ENCODE assay signal across 23 mouse cellular contexts in genomic region chr10:40725471-40725870, GRCm38 (mm10). TPM values are rescaled to one million over a fixed set of nuclear protein-coding genes. Genes with fewer than 3 reads are reported as not detected.
A peak's percentile ranks its signal among the peaks of the same experiment; 100 is the strongest.
DNase-seq lines count a peak whose midpoint lies in the region; ATAC-seq lines count a peak whose summit lies in the region.
"Had no signal": no experiment of that assay in that cellular context is flagged by ENCODE, and none has a peak within 500 bp of the region (broad histone marks: within the 10 kb centered on the region; RNA-seq: fewer than 3 reads in every experiment).

No protein-coding gene starts in this region.

- DNase-seq in adrenal gland, postnatal 14 days = peak; percentile 28
- DNase-seq in adrenal gland, postnatal 10 days = no peak
- DNase-seq in liver, embryonic 11.5 days (ENCODE audit: low spot score) = peak; percentile 9
- no peak for DNase-seq in liver
- DNase-seq in 416B (ENCODE audit: low read depth) = peak; percentile 56
- DNase-seq in limb, embryonic 10.5 days (ENCODE audit: low spot score) = peak; percentile 26
- DNase-seq: cerebellum, adult 11 months; cerebellum, adult 9-11 months; kidney, adult 18-20 months; thymus, postnatal 25 days had no signal

- ATAC-seq in liver, embryonic 11.5 days (replicated peaks; ENCODE audit: low FRiP score) = no peak
- ATAC-seq in CD4-positive, CD25-positive, alpha-beta regulatory T cell, adult 4 months = no peak
- ATAC-seq: liver, postnatal 0 days had no signal

- H3K36me3 ChIP-seq in liver, embryonic 11.5 days (ENCODE audit: control insufficient read depth, insufficient read depth, low read length) = no peaks in the 10 kb centered on the region
- no peaks in the 10 kb centered on the region for H3K36me3 ChIP-seq in limb, embryonic 10.5 days
- H3K36me3 ChIP-seq: midbrain, embryonic 12.5 days; stomach, embryonic 15.5 days had no signal

- no peaks in the 10 kb centered on the region for H3K9me3 ChIP-seq in liver, embryonic 11.5 days (ENCODE audit: control insufficient read depth, low read length)
- H3K9me3 ChIP-seq in limb, embryonic 10.5 days (replicated peaks) = no peaks in the 10 kb centered on the region
- H3K9me3 ChIP-seq: midbrain, embryonic 12.5 days; stomach, embryonic 15.5 days had no signal

- H3K27me3 ChIP-seq in liver, embryonic 11.5 days (replicated peaks; ENCODE audit: control insufficient read depth, insufficient read depth, low read length) = no peaks in the 10 kb centered on the region
- no peaks in the 10 kb centered on the region for H3K27me3 ChIP-seq in limb, embryonic 10.5 days (ENCODE audit: low read depth, poor library complexity, severe bottlenecking)
- H3K27me3 ChIP-seq: midbrain, embryonic 12.5 days; stomach, embryonic 15.5 days had no signal

- H3K27ac ChIP-seq in liver, embryonic 11.5 days (ENCODE audit: low read depth, low read length) = no peak overlapping the region
- H3K27ac ChIP-seq in limb, embryonic 10.5 days = 0 out of 2 replicates have a peak overlapping the region, but pooled peaks have one; percentile 0
- H3K27ac ChIP-seq: hindbrain, postnatal 0 days; stomach, embryonic 15.5 days had no signal

- 63% methylated on average over 4 of the region's 4 CpGs for WGBS in liver, embryonic 11.5 days
- WGBS in limb, embryonic 10.5 days = 84% methylated on average over 4 of the region's 4 CpGs

- H3K4me1 ChIP-seq in liver, embryonic 11.5 days (replicated peaks; ENCODE audit: control insufficient read depth, insufficient read depth, low read length) = no peaks in the 10 kb centered on the region; the same call in 1 of the 2 replicates
- H3K4me1 ChIP-seq in limb, embryonic 10.5 days = peaks cover 56% of the 10 kb centered on the region

- H3K9ac ChIP-seq in liver, embryonic 11.5 days (ENCODE audit: low read depth, low read length) = no peak overlapping the region
- H3K9ac ChIP-seq: liver, postnatal 0 days; midbrain, embryonic 12.5 days; stomach, embryonic 15.5 days had no signal

- H3K4me2 ChIP-seq in liver, embryonic 11.5 days = no peak overlapping the region
- H3K4me2 ChIP-seq: heart, embryonic 11.5 days; midbrain, embryonic 12.5 days; stomach, embryonic 15.5 days had no signal

- H3K4me3 ChIP-seq in liver, embryonic 11.5 days (ENCODE audit: low read depth, low read length) = no peak overlapping the region
- no peak overlapping the region for H3K4me3 ChIP-seq in limb, embryonic 10.5 days
- H3K4me3 ChIP-seq: left cerebral cortex, adult 2 months; midbrain, embryonic 12.5 days; stomach, embryonic 15.5 days had no signal

RNA-seq across cellular contexts. Expression of gene Mettl24, which starts 42.4 kb away (rescaled TPM):
- 6.5 and 6.6 TPM in 2 replicates for total RNA-seq in adrenal gland, postnatal 14 days (2021)
- 1 to 10 TPM; 5.7 to 7.2 TPM for total RNA-seq in adrenal gland, postnatal 10 days (2021)
- 1.1 and 1.7 TPM in 2 replicates for polyA plus RNA-seq in liver, embryonic 11.5 days (2014; fragmentation: Nextera tagmentation; extraction: Ambion mirVana)
- polyA plus RNA-seq in limb, embryonic 10.5 days (2016; fragmentation: Nextera tagmentation; extraction: Ambion mirVana) = 1.6 and 1.8 TPM in 2 replicates
- under 1 TPM in 1 of 2 experiments, not detected in 1; 0.22 TPM for polyA plus RNA-seq in CD4-positive, CD25-positive, alpha-beta regulatory T cell, adult 4 months (2017; shearing (Covaris generic))
- total RNA-seq: common myeloid progenitor, adult 5-6 weeks; hematopoietic stem cell, adult 5-6 weeks; hindbrain, postnatal 0 days; liver, adult 2 months; megakaryocyte progenitor cell, adult 5-6 weeks; MEL; monocyte, adult 5-6 weeks had no signal

Comparison
In these comparisons a context has a peak if more than half of its experiments do, and no peak if none do; other contexts are left out.
1. DNase-seq: peak in adrenal gland, postnatal 14 days (single experiment), liver, embryonic 11.5 days (single experiment), 416B (single experiment) and limb, embryonic 10.5 days (single experiment); none in adrenal gland, postnatal 10 days (single experiment) and liver (single experiment).